Mouse (Mus musculus) kidney, embryonic 15.5 days (tissue): ENCODE results near the gene Llgl2. TPM values are rescaled to one million over a fixed set of nuclear protein-coding genes. Genes with fewer than 3 reads are reported as not detected.

Source experiments
- ATAC-seq: fragments of 200-750 bp; cut with Nextera tagmentation; replicated peaks from 2 replicates; pipeline ENCODE4 v1.8.0; 2017; ENCODE audit warnings: moderate TSS enrichment; ENCODE audit not compliant: low FRiP score
- H3K27ac ChIP-seq: fragments of 300-500 bp; sonication (generic); 2 replicates; pipeline ENCODE4 v1.5.1; 2015; ENCODE audit warnings: mild to moderate bottlenecking, inconsistent platforms
- H3K27me3 ChIP-seq: fragments of 300-500 bp; sonication (generic); 2 replicates; pipeline ENCODE4 v1.6.1; 2015; ENCODE audit warnings: inconsistent platforms
- H3K36me3 ChIP-seq: fragments of 300-500 bp; sonication (generic); 2 replicates; pipeline ENCODE4 v1.6.1; 2015; ENCODE audit warnings: inconsistent platforms
- H3K4me1 ChIP-seq: fragments of 300-500 bp; sonication (generic); 2 replicates; pipeline ENCODE4 v1.6.1; 2015; ENCODE audit warnings: inconsistent platforms
- H3K4me2 ChIP-seq: fragments of 300-500 bp; sonication (generic); 2 replicates; pipeline ENCODE4 v1.6.1; 2015; ENCODE audit warnings: moderate library complexity, mild to moderate bottlenecking, inconsistent platforms
- H3K4me3 ChIP-seq: fragments of 300-500 bp; sonication (generic); replicated peaks from 2 replicates; pipeline ENCODE4 v1.5.1; 2015; ENCODE audit warnings: mild to moderate bottlenecking, inconsistent platforms
- H3K9ac ChIP-seq: fragments of 300-500 bp; sonication (generic); 2 replicates; pipeline ENCODE4 v1.6.1; 2015; ENCODE audit warnings: mild to moderate bottlenecking, inconsistent platforms
- H3K9me3 ChIP-seq: fragments of 300-500 bp; sonication (generic); replicated peaks from 2 replicates; pipeline ENCODE4 v1.6.1; 2016; ENCODE audit warnings: inconsistent platforms
- WGBS: fragments of 180-500 bp; shearing (Covaris S2); methylation state at CpG from one replicate; pipeline ENCODE4 v1.1.7; 2015; ENCODE audit warnings: mixed read lengths; 5-methylcytosine and 5-hydroxymethylcytosine counted together
- polyA plus RNA-seq: library from polyadenylated mRNA; unstranded; fragments of >200 nt; fragmentation: Nextera tagmentation; extraction: Ambion mirVana; gene quantifications from 2 replicates; pipeline ENCODE4 v1.2.1, GENCODE M21; 2015

Gene Llgl2
- polyA plus RNA-seq, 1 experiment from 2014 or later: 41.0 TPM

DNA sequence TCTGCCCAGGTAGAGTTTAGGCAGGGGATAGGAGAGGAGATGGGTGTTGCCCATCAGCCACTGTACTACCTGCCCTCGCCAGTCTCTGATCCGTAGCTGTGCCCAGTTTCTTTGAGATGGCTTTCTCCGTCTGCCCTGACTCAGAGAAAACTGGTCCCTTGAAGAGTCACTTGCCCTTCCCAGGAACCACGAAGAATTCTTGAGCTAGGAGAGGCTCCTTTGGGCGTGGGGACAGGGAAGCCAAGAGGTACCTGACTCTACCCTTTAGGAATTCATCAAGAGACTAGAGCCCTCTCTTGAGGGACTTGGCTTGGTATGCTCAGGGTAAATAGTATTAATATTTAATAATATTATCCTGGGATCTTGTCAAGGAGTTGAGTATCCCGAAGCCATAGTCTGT, 3.8 kb downstream of the Llgl2 start:
- Histone ChIP-seq H3K4me2 (no peak overlapping the region), H3K27ac (no peak overlapping the region), H3K9me3 (no peaks in the 10 kb centered on the region), H3K4me1 (peaks cover 72% of the 10 kb centered on the region), H3K36me3 (peaks cover 4% of the 10 kb centered on the region), H3K4me3 (no peak overlapping the region), H3K9ac (no peak overlapping the region), H3K27me3 (0 out of 2 replicates have a peak, but pooled peaks cover 5% of the 10 kb centered on the region)
- no peak for ATAC-seq
- 92% methylated on average over 6 of the region's 6 CpGs for WGBS

DNA sequence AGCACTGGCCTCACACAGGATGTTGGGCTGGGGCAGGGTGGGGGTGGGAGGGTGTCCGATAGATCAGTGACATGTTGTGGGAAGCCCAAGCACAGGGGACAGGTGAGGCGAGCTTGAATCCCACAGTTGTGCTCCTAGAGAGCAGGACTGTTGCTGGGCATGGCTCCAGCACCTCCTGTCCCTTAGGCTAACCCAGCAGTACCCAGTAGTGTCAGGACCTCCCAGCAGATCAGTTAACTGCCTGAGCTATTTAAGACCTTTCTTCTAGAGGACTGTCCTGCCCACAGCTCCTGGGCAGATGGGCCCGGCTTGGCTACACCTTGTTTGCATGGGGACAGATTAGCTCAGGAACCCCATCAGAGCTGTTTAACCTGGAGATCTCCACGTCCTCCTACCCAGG, 5.2 kb downstream of the Llgl2 start:
- no peaks in the 10 kb centered on the region for H3K36me3 ChIP-seq
- no peaks in the 10 kb centered on the region for H3K9me3 ChIP-seq
- peaks cover 77% of the 10 kb centered on the region for H3K4me1 ChIP-seq
- H3K27me3 ChIP-seq: 0 out of 2 replicates have a peak, but pooled peaks cover 5% of the 10 kb centered on the region
- 54% methylated on average over 4 of the region's 4 CpGs for WGBS
- ATAC-seq: no peak
- H3K4me3 ChIP-seq: no peak overlapping the region
- H3K4me2 ChIP-seq: no peak overlapping the region
- no peak overlapping the region; the same call in 1 of the 2 replicates for H3K27ac ChIP-seq
- H3K9ac ChIP-seq: no peak overlapping the region

DNA sequence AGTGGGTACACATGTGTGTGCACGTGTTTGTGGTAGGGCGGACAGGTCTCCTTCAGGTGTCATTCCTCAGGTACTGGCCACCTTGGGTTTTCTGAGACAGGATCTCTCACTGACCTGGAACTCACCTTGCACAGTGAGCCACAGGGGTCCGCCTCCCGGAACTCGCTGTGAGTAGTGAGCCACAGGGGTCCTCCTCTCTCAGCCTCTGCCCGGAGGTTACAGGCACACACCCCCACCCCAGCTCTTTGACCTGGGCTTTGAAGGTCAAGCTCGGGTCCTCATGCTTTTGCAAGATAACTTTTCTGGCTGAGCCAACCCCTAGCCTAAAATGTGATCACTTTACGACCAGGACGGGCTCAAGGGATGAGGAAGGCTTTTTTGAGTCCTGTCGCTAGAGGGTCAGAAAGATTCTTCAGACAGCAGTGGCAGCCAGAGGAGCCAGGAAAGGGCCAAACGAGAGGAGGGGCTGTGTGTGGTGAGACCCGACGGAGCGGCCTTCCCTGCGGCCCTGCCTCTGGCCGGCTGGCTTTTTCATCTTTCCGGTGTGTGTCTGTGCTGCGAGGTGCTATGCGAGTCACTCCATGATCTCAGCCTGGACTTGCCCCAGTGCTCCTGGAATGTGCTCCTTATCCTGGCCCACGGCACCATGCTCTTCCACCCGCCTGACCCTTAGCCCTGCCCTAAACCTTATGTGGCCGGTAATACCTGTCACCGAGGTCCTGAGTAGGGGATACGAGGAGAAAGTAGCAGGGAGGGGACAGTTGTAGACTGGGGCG, 6.9 kb downstream of the Llgl2 start:
- Histone ChIP-seq H3K27me3 (no peaks in the 10 kb centered on the region), H3K9ac (0 out of 2 replicates have a peak overlapping the region, but pooled peaks have one; percentile 3), H3K9me3 (no peaks in the 10 kb centered on the region), H3K4me1 (peaks cover 79% of the 10 kb centered on the region), H3K4me2 (peak overlapping the region; percentile 40), H3K27ac (peak overlapping the region; percentile 91), H3K4me3 (no peak overlapping the region), H3K36me3 (no peaks in the 10 kb centered on the region)
- ATAC-seq: 0 out of 2 replicates have a peak, but pooled peaks have one; percentile 16
- 25% methylated on average over 25 of the region's 25 CpGs for WGBS

DNA sequence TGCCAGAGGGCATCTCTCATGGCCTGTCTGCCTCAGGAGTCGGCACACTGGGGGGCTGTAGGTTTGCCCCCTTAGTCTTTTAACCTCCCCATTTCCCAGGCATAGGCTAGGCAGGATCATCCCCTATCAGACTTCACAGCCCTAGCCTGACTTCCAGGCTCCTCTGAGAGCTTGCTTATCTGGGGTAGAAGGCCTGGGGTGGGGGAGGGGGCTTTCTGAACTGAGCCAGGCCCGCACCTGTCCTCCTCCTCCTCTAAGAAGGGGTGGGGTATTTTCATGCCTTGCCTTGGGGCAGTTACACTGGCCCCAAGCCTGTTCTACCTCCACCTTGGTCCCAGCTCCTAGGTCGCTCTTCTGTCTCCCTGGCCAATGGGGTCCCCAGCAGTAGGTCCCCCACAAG, 7.7 kb downstream of the Llgl2 start:
- H3K4me1 ChIP-seq: peaks cover 87% of the 10 kb centered on the region
- WGBS: 42% methylated on average over 3 of the region's 3 CpGs
- H3K27me3 ChIP-seq: no peaks in the 10 kb centered on the region
- ATAC-seq: 0 out of 2 replicates have a peak, but pooled peaks have one; percentile 4
- peak overlapping the region; percentile 40 for H3K4me2 ChIP-seq
- H3K36me3 ChIP-seq: no peaks in the 10 kb centered on the region
- H3K27ac ChIP-seq: peak overlapping the region; percentile 91
- no peak overlapping the region for H3K9ac ChIP-seq
- no peak overlapping the region for H3K4me3 ChIP-seq
- H3K9me3 ChIP-seq: no peaks in the 10 kb centered on the region

DNA sequence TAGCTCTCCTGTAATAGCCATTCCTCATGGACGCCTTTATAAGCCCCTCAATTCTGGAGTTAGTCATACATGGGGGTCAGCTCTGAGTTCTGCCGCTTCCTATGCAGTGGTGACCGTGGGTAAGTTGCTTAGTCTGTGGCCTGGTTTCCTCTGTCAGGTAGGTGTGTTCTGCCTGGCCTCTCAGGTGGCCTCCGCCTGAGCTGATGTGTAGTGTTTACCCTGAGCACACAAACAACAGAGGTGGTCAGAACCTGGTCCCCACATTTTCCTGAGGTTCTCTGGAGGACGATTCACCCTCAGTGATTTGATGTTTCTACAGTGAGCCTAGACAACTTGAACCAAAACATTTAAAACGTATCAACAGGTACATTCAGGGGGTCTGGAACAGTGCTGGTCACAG, 8.2 kb downstream of the Llgl2 start:
- no peak for ATAC-seq
- Histone ChIP-seq H3K27ac (peak overlapping the region; percentile 91), H3K4me3 (no peak overlapping the region), H3K9me3 (no peaks in the 10 kb centered on the region), H3K4me2 (peak overlapping the region; percentile 40), H3K36me3 (no peaks in the 10 kb centered on the region), H3K27me3 (no peaks in the 10 kb centered on the region), H3K4me1 (peaks cover 88% of the 10 kb centered on the region), H3K9ac (no peak overlapping the region)
- WGBS: 47% methylated on average over 6 of the region's 6 CpGs

DNA sequence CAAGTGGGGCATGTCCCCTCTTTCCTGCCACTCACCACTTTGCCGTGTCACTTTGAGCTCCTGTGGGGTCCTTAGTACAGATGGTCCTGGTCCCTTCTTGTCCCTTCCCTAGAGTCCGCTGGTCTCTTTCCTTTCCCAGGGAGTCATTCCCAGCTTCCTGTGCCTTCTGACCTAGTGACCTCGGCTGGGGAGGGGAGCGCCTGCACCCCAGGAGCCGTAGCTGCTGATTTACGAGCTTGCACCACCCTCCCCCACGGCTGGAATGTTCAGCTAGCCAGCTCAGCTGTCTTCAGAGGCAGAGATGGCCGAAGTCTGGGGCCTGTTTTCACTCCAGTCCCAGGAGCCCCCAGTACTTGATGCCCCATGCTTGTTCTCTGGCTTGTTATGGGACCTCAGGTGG, 8.7 kb downstream of the Llgl2 start:
- Histone ChIP-seq H3K27ac (peak overlapping the region; percentile 91), H3K4me3 (no peak overlapping the region), H3K36me3 (no peaks in the 10 kb centered on the region), H3K9me3 (no peaks in the 10 kb centered on the region), H3K27me3 (no peaks in the 10 kb centered on the region), H3K9ac (no peak overlapping the region), H3K4me1 (peaks cover 90% of the 10 kb centered on the region), H3K4me2 (peak overlapping the region; percentile 40)
- ATAC-seq: peak; percentile 50; the same call in 1 of the 2 replicates
- 3% methylated on average over 8 of the region's 8 CpGs for WGBS

DNA sequence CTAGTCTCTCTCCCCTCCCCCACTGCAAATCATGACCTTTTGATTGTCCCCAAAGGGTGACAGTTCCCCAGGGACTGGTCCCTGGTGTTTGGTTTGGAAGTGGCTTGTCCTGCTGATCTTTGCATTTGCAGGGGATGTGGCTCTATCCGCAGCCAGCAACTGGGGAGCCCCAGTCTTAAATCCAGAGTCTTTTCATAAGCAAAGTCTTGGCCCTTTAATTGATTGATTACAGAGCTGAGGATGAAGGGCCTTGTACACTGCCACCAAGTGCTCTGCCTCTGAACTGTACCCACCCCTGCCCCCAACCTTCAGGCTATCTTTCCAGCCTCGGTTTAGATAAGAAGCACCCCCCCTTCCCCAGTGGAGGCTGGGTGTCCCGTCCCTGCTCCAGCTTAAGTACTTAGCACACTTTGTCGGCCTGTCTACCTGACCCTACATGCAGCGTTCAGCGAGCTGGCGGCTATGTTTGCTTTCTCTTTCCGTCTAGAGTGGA, 9.2 kb downstream of the Llgl2 start:
- peak overlapping the region; percentile 40 for H3K4me2 ChIP-seq
- no peaks in the 10 kb centered on the region for H3K27me3 ChIP-seq
- H3K36me3 ChIP-seq: no peaks in the 10 kb centered on the region
- WGBS: 10% methylated on average over 8 of the region's 8 CpGs
- H3K27ac ChIP-seq: peak overlapping the region; percentile 91
- no peak overlapping the region for H3K4me3 ChIP-seq
- peaks cover 90% of the 10 kb centered on the region for H3K4me1 ChIP-seq
- H3K9ac ChIP-seq: no peak overlapping the region
- no peaks in the 10 kb centered on the region for H3K9me3 ChIP-seq
- ATAC-seq: no peak

DNA sequence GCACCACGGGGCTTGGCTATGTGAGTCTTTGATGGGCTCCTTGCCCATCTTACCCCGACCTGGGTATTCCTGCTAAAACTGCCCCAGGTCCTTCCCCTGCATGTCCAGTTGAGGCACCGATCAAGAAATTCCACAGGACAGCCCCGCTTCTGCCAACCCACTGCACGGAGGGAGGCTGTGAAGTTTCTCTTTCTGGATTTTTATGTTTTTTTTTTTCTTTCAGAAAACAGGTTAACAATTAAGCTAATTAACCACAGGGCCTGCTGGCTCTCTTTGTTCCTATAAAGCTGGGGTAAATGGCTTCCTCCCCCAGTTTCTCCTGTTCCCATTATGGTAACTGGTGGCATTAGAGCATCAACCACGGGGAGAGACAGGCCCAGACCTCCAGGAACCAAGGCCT, 10.2 kb downstream of the Llgl2 start:
- Histone ChIP-seq H3K4me1 (peaks cover 90% of the 10 kb centered on the region), H3K4me3 (no peak overlapping the region), H3K4me2 (peak overlapping the region; percentile 40), H3K36me3 (no peaks in the 10 kb centered on the region), H3K9me3 (no peaks in the 10 kb centered on the region), H3K27me3 (no peaks in the 10 kb centered on the region), H3K27ac (peak overlapping the region; percentile 91), H3K9ac (peak overlapping the region; percentile 27; the same call in 1 of the 2 replicates)
- WGBS: 47% methylated on average over 6 of the region's 6 CpGs
- no peak for ATAC-seq

DNA sequence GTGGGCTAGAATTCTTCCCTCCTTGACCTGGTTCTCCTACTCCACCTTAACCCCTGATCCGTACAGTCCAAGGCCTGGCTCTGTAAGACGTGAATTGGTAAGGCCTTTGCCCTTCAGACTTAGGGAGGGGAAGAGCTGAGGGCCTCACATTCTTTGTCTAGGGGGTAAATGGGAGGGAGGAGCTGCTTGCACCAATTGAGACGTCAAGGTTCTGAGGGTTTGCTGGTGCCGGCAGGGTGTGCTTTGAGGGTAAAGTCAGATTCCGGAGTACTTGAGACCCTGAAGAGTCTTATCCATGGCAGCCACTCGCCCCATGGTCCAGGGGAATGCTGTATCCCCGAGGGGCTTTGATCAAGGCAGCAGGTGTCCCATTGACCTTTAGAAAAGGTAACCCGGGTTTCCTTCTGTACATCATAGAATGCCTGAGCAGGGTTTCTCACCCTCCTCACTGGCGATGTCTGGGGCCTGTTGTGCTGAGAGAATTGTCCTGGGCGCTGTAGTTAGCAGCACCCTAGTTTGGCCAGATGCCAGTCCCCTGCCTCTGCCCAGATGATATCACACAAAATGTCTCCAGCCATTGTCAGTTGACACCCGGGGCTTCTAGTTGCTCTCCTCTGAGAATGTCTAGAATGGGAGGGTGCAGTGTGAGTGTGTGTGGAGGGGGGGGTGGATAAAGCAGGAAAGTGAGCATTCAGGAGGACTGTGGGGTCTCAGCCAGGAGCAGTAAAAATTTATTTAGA, 13.0 kb downstream of the Llgl2 start:
- WGBS: 45% methylated on average over 11 of the region's 11 CpGs
- Histone ChIP-seq H3K27ac (peak overlapping the region; percentile 91), H3K9ac (no peak overlapping the region), H3K9me3 (no peaks in the 10 kb centered on the region), H3K27me3 (no peaks in the 10 kb centered on the region), H3K4me2 (no peak overlapping the region), H3K4me3 (no peak overlapping the region), H3K36me3 (no peaks in the 10 kb centered on the region), H3K4me1 (peaks cover 85% of the 10 kb centered on the region)
- no peak for ATAC-seq

DNA sequence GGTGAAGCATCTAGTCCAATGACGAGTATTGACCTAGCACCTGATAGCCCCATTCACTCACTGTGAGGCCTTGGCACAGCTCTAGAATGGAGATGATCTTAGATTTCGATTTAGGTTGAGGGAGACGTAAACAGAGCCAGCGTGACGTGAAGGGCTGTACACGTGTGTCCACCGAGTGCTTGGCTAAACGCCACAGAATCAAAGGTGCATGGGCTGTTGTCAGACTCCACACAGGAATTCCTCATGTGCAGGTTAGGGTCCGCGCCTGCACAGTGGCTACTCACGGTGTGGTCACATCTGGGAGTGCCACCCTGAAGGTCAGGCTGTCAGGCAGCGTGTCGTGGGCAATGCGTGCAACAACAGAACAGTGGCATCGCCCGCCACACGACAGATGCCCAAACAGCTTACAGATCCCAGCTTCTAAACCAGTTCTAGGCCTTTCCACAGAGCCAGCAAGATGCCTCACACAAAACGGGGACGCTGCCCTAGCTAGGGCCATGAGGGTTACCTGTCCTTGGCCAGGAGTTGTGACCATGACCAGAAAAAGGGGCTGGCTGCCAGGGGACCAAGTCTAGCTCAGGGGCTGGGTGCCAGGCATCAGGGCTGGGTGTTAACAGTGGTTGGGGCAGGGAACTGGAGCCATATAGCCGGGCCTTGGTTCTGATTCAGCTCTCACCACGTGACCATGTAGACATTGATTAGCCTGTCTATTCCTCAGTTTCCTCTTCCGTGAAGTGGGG, 13.9 kb downstream of the Llgl2 start:
- H3K36me3 ChIP-seq: no peaks in the 10 kb centered on the region
- no peak overlapping the region for H3K4me2 ChIP-seq
- no peaks in the 10 kb centered on the region for H3K27me3 ChIP-seq
- no peak overlapping the region for H3K4me3 ChIP-seq
- ATAC-seq: no peak
- WGBS: 89% methylated on average over 22 of the region's 22 CpGs
- H3K9ac ChIP-seq: no peak overlapping the region
- peaks cover 85% of the 10 kb centered on the region for H3K4me1 ChIP-seq
- H3K27ac ChIP-seq: no peak overlapping the region
- H3K9me3 ChIP-seq: no peaks in the 10 kb centered on the region

DNA sequence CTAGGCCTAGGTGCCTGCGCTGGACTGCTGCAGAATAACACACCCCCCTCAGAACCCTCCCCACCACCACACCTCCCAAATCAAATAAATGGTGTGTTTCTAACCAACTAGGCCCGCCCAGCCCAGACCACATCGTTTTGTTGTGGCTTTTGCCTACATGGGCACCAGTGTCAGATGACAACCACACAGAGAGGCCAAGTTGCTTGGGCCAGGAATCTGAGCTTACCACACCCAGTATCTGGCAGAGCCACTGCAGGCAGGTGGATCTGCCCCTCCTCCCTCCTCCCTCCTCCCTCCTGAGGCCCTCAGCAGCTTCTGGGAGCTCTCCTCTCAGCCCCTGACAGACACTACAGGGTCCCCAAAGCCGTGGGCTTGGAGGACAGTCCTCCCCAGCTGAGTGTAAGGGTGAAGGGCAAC, 15.1 kb downstream of the Llgl2 start:
- peak overlapping the region; percentile 49 for H3K27ac ChIP-seq
- no peak overlapping the region for H3K4me2 ChIP-seq
- WGBS: 35% methylated on average over 4 of the region's 4 CpGs
- no peaks in the 10 kb centered on the region for H3K36me3 ChIP-seq
- no peak overlapping the region for H3K9ac ChIP-seq
- H3K9me3 ChIP-seq: no peaks in the 10 kb centered on the region
- H3K27me3 ChIP-seq: no peaks in the 10 kb centered on the region
- H3K4me3 ChIP-seq: no peak overlapping the region
- no peak for ATAC-seq
- peaks cover 83% of the 10 kb centered on the region for H3K4me1 ChIP-seq
